Mouse (Mus musculus) liver, embryonic 11.5 days (tissue): ENCODE measurements around the gene Actn2. TPM values are rescaled to one million over a fixed set of nuclear protein-coding genes. Genes with fewer than 3 reads are reported as not detected.

ENCODE experiments used
- ATAC-seq: fragments of 200-750 bp; cut with Nextera tagmentation; replicated peaks from 2 replicates; pipeline ENCODE4 v1.8.0; 2017; ENCODE audit warnings: moderate number of reproducible peaks, mild to moderate bottlenecking, moderate TSS enrichment, moderate library complexity; ENCODE audit not compliant: low FRiP score
- DNase-seq: peaks from one replicate; pipeline ENCODE4 v3.0.0-alpha.2; 2017; ENCODE audit warnings: low spot score
- H3K27ac ChIP-seq: fragments of 300-500 bp; sonication (generic); 2 replicates; pipeline ENCODE4 v1.5.1; 2014; ENCODE audit warnings: mild to moderate bottlenecking, low read depth, low read length, control low read depth
- H3K27me3 ChIP-seq: fragments of 300-500 bp; sonication (generic); replicated peaks from 2 replicates; pipeline ENCODE4 v1.6.1; 2014; ENCODE audit warnings: low read length, mixed read lengths; ENCODE audit not compliant: control insufficient read depth, insufficient read depth
- H3K36me3 ChIP-seq: fragments of 300-500 bp; sonication (generic); 2 replicates; pipeline ENCODE4 v1.6.1; 2014; ENCODE audit warnings: mild to moderate bottlenecking, low read length, moderate library complexity, mixed read lengths; ENCODE audit not compliant: control insufficient read depth, insufficient read depth
- H3K4me1 ChIP-seq: fragments of 300-500 bp; sonication (generic); replicated peaks from 2 replicates; pipeline ENCODE4 v1.6.1; 2014; ENCODE audit warnings: low read length, mixed read lengths; ENCODE audit not compliant: control insufficient read depth, insufficient read depth
- H3K4me2 ChIP-seq: fragments of 300-500 bp; sonication (generic); 2 replicates; pipeline ENCODE4 v1.6.1; 2014; ENCODE audit warnings: mild to moderate bottlenecking, control low read depth, moderate library complexity
- H3K4me3 ChIP-seq: fragments of 300-500 bp; sonication (generic); 2 replicates; pipeline ENCODE4 v1.5.1; 2014; ENCODE audit warnings: low read depth, low read length, control low read depth
- H3K9ac ChIP-seq: fragments of 300-500 bp; sonication (generic); 2 replicates; pipeline ENCODE4 v1.6.1; 2014; ENCODE audit warnings: low read depth, low read length, control low read depth
- H3K9me3 ChIP-seq: fragments of 300-500 bp; sonication (generic); 2 replicates; pipeline ENCODE4 v1.6.1; 2016; ENCODE audit warnings: low read length, inconsistent platforms, mixed read lengths; ENCODE audit not compliant: control insufficient read depth
- WGBS: fragments of 180-500 bp; shearing (Covaris S2); extraction: QIAGEN DNeasy Blood & Tissue Kit; methylation state at CpG from one replicate; pipeline ENCODE4 v1.1.7; 2014; 5-methylcytosine and 5-hydroxymethylcytosine counted together
- polyA plus RNA-seq: library from polyadenylated mRNA; unstranded; fragments of >200 nt; fragmentation: Nextera tagmentation; extraction: Ambion mirVana; gene quantifications from 2 replicates; pipeline ENCODE4 v1.2.1, GENCODE M21; 2014

Gene Actn2
- polyA plus RNA-seq, 1 experiment from 2014 or later = 7.2 TPM

DNA sequence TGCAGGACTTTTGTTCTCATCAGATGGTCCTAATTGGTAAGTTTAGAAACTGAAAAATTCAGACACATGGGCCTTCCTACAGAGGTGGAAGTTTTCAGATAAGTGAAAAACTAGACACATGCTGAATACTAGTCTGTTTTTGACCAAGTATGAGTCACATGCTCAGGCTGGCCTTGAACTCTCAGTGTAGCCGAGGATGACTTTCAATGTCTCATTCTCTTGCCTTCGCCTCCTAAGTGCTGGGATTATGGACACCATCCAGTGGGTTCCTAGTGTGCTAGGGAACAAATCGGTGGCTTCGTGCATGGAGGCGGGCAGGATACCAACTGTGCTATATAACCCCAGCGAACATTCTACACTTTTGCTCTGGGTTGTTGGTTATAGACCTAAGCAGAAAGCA is 13.0 kb downstream of the Actn2 start:
- Histone ChIP-seq H3K4me1 (no peaks in the 10 kb centered on the region), H3K36me3 (no peaks in the 10 kb centered on the region), H3K9ac (no peak overlapping the region), H3K9me3 (no peaks in the 10 kb centered on the region), H3K4me3 (no peak overlapping the region), H3K4me2 (no peak overlapping the region), H3K27me3 (no peaks in the 10 kb centered on the region; the same call in 1 of the 2 replicates), H3K27ac (no peak overlapping the region)
- ATAC-seq (no peak), DNase-seq (no peak)
- 84% methylated on average over 6 of the region's 6 CpGs for WGBS

DNA sequence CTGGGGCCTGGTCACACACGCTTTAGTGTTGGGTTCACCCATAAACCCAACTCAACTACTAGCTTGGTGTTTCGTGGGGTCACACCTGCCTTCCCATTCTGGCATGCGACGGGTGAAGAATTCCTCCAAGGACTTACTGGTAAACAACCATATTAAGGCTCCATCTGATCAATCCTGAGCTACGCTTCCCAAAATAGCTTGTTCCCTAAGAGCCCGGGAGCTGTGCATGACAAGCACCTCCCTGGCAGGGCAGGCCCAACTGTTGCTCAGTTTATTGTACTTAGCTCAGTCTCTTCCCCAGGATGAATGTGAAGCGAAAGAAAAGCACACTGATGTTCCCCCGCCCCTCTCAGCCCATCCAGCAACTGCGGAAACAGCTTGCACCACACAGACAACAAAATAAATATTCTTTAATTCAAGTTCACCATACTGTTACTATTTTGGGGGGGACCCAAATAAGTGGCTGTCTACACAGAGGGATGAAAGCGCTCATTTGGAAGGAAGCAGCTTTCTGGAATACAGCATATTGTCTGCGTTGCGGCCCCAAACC is 17.4 kb downstream of the Actn2 start:
- H3K4me1 ChIP-seq = no peaks in the 10 kb centered on the region
- H3K27me3 ChIP-seq = no peaks in the 10 kb centered on the region
- ATAC-seq (no peak), DNase-seq (no peak)
- H3K4me2 ChIP-seq = no peak overlapping the region
- no peaks in the 10 kb centered on the region for H3K36me3 ChIP-seq
- no peaks in the 10 kb centered on the region for H3K9me3 ChIP-seq
- no peak overlapping the region for H3K27ac ChIP-seq
- no peak overlapping the region for H3K4me3 ChIP-seq
- 87% methylated on average over 12 of the region's 12 CpGs for WGBS
- H3K9ac ChIP-seq = no peak overlapping the region

DNA sequence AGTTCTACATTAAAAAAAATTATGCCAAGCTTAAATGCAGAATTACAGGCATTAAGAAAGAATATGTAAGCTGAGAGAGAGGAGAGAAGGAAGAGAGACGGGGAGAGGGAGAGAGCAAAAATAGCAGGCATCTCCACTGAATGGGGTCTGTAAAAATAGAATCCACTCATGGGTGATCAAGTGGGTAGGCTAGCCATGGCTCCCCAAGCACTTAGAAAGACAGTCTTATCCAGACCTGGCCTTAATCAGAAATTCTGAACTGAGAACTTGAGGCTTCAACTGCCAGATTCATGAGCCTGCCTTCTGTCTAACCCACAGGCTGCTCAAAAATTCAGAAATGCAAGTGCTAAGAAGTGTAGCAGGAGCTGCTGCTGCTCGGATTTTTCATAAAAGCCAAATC is 20.4 kb downstream of the Actn2 start:
- Histone ChIP-seq H3K27me3 (no peaks in the 10 kb centered on the region), H3K9me3 (no peaks in the 10 kb centered on the region), H3K9ac (no peak overlapping the region), H3K27ac (no peak overlapping the region), H3K36me3 (no peaks in the 10 kb centered on the region), H3K4me1 (no peaks in the 10 kb centered on the region), H3K4me2 (no peak overlapping the region), H3K4me3 (no peak overlapping the region)
- DNase-seq = no peak
- ATAC-seq = no peak
- 67% methylated on average over 2 of the region's 2 CpGs for WGBS

DNA sequence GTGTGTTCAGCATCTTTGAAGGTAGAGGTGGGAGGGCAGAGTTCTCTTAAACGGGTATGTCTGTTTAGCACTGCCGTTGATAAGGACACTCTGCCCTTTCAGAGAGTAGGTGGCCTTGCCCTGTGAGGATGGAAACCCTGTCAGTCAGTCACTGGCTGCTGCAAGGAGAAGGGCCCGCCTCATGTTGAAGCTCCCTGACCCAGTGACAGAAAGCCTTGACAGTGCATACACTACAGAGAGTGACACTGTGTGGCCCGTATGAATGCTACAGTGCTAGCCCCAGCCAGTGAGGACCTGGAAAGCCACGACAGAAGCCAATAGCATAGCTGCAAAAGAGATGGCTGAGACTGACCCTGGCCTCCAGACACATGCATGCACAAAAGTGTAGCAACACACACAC is 22.5 kb downstream of the Actn2 start:
- H3K4me3 ChIP-seq = no peak overlapping the region
- H3K9me3 ChIP-seq = no peaks in the 10 kb centered on the region
- DNase-seq = no peak
- 58% methylated on average over 5 of the region's 5 CpGs for WGBS
- no peak overlapping the region for H3K4me2 ChIP-seq
- no peaks in the 10 kb centered on the region for H3K36me3 ChIP-seq
- no peak for ATAC-seq
- no peak overlapping the region for H3K9ac ChIP-seq
- H3K27me3 ChIP-seq = no peaks in the 10 kb centered on the region
- H3K27ac ChIP-seq = no peak overlapping the region
- H3K4me1 ChIP-seq = no peaks in the 10 kb centered on the region

DNA sequence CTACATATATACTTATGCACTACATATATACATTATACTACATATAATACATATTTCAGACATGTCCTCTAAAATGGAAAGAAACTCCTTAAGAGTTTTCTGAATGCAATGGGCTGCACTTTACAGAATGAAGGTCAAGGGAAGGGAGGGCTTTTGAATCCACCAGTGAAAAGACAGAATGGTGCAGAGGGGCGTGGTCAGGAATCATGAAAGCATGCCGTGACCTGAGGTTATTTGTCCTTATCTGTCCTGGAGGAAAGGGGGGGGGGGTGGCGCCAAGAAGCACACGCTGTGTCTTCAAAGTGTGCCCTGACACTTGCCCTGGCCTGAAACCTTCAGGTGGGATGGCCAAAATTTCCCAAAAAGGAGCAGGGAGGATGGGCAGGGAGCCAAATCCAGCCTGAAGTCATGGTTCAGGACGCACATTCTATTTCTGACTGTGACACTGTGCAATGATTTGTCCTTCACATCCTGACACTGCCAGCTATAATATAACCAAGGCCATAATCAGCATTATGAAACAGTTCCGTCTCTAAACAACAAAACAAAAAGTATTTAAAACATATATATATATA is 23.3 kb downstream of the Actn2 start:
- DNase-seq (no peak), ATAC-seq (no peak)
- no peak overlapping the region for H3K9ac ChIP-seq
- no peak overlapping the region for H3K4me3 ChIP-seq
- WGBS = 48% methylated on average over 6 of the region's 6 CpGs
- no peaks in the 10 kb centered on the region for H3K27me3 ChIP-seq
- no peak overlapping the region for H3K27ac ChIP-seq
- H3K36me3 ChIP-seq = no peaks in the 10 kb centered on the region
- no peaks in the 10 kb centered on the region for H3K4me1 ChIP-seq
- no peak overlapping the region for H3K4me2 ChIP-seq
- no peaks in the 10 kb centered on the region for H3K9me3 ChIP-seq

DNA sequence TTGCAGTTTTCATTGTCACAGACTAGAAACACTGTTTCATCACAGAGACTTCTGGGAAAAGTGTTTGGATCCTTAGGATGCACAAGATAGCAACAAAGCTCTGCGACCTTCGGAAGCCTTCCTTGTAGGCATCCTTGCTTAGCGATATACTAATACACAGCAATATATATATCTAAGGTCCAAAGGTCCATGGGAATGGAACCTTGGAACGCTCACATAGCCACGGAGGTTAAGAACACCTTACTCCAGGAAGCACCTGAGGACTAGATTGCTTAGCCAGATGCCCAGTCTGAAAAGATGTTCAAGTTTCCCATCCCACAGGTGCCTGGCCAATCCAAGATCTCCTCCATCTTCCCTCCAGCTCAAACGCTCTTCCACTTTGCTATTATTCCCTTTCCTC is 26.4 kb downstream of the Actn2 start:
- Histone ChIP-seq H3K27ac (no peak overlapping the region), H3K4me1 (no peaks in the 10 kb centered on the region), H3K4me3 (no peak overlapping the region), H3K9ac (no peak overlapping the region), H3K36me3 (no peaks in the 10 kb centered on the region), H3K27me3 (no peaks in the 10 kb centered on the region), H3K4me2 (no peak overlapping the region), H3K9me3 (no peaks in the 10 kb centered on the region)
- 88% methylated on average over 6 of the region's 6 CpGs for WGBS
- DNase-seq (no peak), ATAC-seq (no peak)

DNA sequence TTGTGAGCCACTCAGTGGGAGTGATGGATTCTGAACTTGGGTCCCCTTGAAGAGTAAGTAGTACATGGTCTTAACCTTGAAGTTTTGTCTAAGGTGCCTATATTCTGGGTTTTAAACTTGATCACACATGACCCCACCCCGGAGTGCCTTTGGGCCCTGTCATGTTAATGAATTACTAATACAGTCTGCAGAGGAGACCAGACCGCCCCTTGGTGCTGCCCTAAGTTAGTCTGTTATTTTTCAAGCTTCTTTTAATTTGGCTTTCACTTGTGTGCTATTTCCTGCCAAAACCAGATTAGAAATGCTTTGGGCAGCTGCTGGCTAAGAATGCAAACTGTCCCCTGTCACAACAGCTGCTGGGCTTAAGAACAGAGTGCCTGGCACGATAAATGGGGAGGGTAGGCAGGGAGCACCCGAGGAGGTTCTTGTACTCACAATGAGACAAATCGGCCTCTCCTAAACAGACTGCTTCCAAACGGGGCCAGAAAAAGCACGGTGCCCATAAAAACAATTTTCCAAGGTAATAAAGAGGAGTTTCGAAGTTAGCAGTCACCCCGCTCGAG is 28.5 kb downstream of the Actn2 start:
- no peak for DNase-seq
- H3K9ac ChIP-seq = no peak overlapping the region
- no peak overlapping the region for H3K27ac ChIP-seq
- H3K4me3 ChIP-seq = no peak overlapping the region
- H3K4me2 ChIP-seq = no peak overlapping the region
- WGBS = 73% methylated on average over 10 of the region's 10 CpGs
- no peaks in the 10 kb centered on the region for H3K36me3 ChIP-seq
- H3K4me1 ChIP-seq = no peaks in the 10 kb centered on the region
- ATAC-seq = no peak
- H3K9me3 ChIP-seq = no peaks in the 10 kb centered on the region
- no peaks in the 10 kb centered on the region for H3K27me3 ChIP-seq

DNA sequence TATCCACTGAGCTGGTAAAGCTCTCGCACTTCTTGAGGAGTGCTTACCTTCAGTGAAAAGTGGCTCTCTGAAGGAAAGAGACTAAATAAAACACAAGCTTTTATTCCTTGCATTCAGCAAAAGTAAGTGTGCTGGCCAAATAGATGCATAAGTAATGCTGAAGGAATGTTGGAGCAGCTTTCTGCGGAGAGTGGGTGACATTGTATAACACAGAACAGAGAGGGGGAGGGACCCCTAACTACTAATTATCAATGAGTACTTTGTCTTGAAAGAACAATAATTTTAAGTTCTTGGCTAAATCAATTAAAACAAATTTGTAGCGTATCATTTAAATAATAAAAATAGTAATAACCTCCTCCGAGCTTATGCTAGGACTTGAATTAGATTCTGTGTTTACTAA is 29.2 kb downstream of the Actn2 start:
- Histone ChIP-seq H3K4me3 (no peak overlapping the region), H3K9me3 (no peaks in the 10 kb centered on the region), H3K4me2 (no peak overlapping the region), H3K27ac (no peak overlapping the region), H3K36me3 (no peaks in the 10 kb centered on the region), H3K4me1 (no peaks in the 10 kb centered on the region), H3K9ac (no peak overlapping the region), H3K27me3 (no peaks in the 10 kb centered on the region)
- 89% methylated on average over 4 of the region's 4 CpGs for WGBS
- DNase-seq (no peak), ATAC-seq (no peak)

DNA sequence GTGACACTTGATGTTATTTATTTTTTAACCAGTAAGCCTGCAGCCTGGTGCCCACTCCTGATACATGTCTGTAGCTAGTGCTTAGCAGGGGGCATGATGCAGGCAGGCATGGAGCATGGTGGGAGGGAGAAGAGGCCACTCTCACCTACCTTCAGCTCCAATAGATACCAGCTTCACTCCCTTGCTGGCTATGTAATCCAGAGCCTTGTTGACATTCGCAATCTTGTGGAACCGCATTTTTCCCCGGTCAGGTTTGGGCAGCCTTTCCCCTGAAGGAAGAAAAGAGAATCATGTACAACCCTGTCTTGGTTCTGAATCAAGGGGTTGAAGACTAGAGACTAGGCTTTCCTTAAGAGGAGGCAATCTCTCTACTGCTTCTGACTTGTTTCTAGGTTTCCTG is 31.1 kb downstream of the Actn2 start:
- ATAC-seq = no peak
- H3K9me3 ChIP-seq = no peaks in the 10 kb centered on the region
- no peak overlapping the region for H3K27ac ChIP-seq
- H3K4me2 ChIP-seq = no peak overlapping the region
- H3K4me1 ChIP-seq = no peaks in the 10 kb centered on the region
- no peak overlapping the region for H3K9ac ChIP-seq
- H3K36me3 ChIP-seq = no peaks in the 10 kb centered on the region; the same call in 1 of the 2 replicates
- no peaks in the 10 kb centered on the region for H3K27me3 ChIP-seq
- H3K4me3 ChIP-seq = no peak overlapping the region
- no peak for DNase-seq
- WGBS = 93% methylated on average over 3 of the region's 3 CpGs
